Mouse (Mus musculus): ENCODE measurements around the gene Cacna2d2. TPM values are rescaled to one million over a fixed set of nuclear protein-coding genes. Genes with fewer than 3 reads are reported as not detected.
"Not testable (repeated sequence)": the region's sequence is repeated elsewhere in the genome, so short reads cannot be mapped to it uniquely, and the experiment has no call there.

Cacna2d2 gene
- polyA plus RNA-seq, 1 experiment from 2014 or later = 9.8 TPM

DNA sequence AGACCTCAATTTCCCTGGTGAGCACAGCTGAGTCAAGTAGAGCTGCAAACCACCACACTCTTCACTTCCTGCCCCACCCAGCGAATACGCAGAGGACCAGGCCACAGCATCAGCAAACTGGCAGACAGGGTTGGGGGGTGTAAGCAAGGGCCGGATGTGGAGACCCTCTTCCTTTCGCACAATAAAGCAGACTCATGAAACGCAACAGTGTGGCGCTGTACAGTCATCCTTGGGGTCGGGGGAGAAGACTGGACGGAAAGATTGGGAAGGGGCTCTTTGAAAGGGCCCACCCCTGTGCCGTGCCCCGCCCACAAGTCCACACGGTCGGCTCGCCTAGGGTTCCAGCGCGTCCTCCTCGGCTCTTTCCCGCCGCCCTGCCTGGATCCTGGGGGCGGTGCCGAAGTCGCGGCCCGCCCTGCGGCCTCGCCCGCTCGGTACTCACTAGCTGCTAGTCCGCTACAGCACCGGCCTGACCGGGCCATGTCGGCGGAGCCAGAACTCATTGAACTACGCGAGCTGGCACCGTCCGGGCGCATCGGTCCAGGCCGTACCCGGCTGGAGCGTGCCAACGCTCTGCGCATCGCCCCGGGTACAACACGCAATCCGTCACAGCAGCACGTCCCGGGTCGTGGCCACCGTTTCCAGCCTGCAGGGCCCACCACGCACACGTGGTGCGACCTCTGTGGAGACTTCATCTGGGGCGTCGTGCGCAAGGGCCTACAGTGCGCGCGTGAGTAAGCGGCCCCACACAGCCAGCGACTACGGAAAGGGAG lies 151.9 kb downstream of the Cacna2d2 start, which contains the start of gene Rassf1:
Gene Rassf1, plus strand, starts transcription at position 439 of the 773 bp plus-strand sequence.
- Histone ChIP-seq H3K4me2 (peak within 1 kb of the TSS; percentile 89), H3K27ac (replicated peaks) (0 out of 2 replicates have a peak within 1 kb of the TSS, but pooled peaks have one; percentile 38), H3K4me1 (peaks cover 61% of the 10 kb centered on the region), H3K4me3 (replicated peaks) (peak within 1 kb of the TSS; percentile 36), H3K9me3 (replicated peaks) (no peaks in the 10 kb centered on the region), H3K27me3 (replicated peaks) (peaks cover 50% of the 10 kb centered on the region), H3K36me3 (no peaks in the 10 kb centered on the region), H3K9ac (replicated peaks) (peak within 1 kb of the TSS; percentile 45)
- WGBS = 2% methylated on average over 63 of the region's 63 CpGs
- no peak for ATAC-seq (ENCODE audit: low FRiP score)

DNA sequence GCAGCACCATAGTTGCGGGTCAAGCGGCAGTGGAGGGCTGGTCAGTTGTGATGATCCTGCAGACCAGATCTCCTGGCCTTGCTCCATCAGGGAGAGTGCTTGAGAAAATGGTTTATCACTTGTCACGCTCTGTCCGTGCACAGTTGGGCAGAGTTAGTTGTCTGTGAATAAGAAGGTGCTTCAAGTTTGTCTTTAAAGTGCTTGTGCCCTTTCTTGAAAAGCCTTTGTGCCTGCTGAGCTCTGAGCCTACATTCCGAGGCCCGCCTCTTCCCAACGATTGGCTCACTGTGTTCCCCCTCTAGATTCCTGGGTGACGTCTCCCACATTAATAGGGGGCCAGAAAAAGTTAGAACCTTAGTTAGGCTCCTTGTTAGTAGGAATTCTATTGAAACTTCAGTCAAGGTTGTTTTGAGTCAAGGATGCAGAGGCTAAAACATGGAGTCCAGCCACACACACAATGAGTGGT lies 152.5 kb downstream of the Cacna2d2 start:
- ATAC-seq (ENCODE audit: low FRiP score) = no peak
- Histone ChIP-seq H3K4me1 (peaks cover 61% of the 10 kb centered on the region), H3K4me3 (replicated peaks) (peak overlapping the region; percentile 36), H3K36me3 (no peaks in the 10 kb centered on the region; the same call in 1 of the 2 replicates), H3K27me3 (replicated peaks) (peaks cover 50% of the 10 kb centered on the region), H3K4me2 (peak overlapping the region; percentile 89), H3K27ac (replicated peaks) (0 out of 2 replicates have a peak overlapping the region, but pooled peaks have one; percentile 38), H3K9ac (replicated peaks) (peak overlapping the region; percentile 45; the same call in 1 of the 2 replicates), H3K9me3 (replicated peaks) (no peaks in the 10 kb centered on the region)
- WGBS = 14% methylated on average over 8 of the region's 8 CpGs

DNA sequence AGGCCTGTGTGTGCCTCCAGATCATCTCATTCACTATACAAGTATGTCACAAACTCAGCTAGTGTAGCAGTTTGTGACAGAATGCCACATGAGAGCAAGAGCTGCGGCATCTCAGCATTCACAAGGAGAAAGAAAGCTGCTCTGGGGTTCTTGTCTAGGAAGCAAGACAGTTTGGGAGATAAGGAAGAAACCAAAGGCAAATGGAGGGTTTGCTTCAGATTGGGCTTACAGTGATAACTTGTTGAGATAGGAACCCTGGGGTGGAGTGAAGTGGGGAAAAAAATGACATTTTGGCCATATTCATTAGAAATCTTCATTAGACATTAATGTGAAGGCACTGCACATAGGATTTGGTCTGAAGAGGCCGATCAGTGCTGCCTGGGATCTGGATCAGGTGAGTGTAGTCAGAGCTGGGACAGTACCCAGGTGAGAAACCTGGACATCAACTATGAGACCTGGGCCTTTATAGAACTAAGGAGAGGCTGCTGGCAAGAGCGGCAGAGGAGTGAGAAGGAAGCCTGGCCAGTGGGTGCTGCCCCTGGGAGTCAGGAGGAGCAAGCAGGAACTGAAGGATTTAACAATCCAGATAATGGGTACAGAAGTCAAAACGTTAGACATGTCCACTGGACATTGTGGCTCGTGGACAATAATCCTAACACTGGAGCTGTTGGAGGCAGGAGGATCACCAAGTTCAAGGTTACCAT lies 153.4 kb downstream of the Cacna2d2 start:
- Histone ChIP-seq H3K9ac (replicated peaks) (no peak overlapping the region), H3K4me2 (peak overlapping the region; percentile 89), H3K9me3 (replicated peaks) (no peaks in the 10 kb centered on the region), H3K27me3 (replicated peaks) (peaks cover 50% of the 10 kb centered on the region), H3K27ac (replicated peaks) (no peak overlapping the region), H3K4me1 (peaks cover 58% of the 10 kb centered on the region), H3K4me3 (replicated peaks) (peak overlapping the region; percentile 82; the same call in 1 of the 2 replicates), H3K36me3 (peaks cover 9% of the 10 kb centered on the region)
- ATAC-seq (ENCODE audit: low FRiP score) = no peak
- 81% methylated on average over 5 of the region's 5 CpGs for WGBS

DNA sequence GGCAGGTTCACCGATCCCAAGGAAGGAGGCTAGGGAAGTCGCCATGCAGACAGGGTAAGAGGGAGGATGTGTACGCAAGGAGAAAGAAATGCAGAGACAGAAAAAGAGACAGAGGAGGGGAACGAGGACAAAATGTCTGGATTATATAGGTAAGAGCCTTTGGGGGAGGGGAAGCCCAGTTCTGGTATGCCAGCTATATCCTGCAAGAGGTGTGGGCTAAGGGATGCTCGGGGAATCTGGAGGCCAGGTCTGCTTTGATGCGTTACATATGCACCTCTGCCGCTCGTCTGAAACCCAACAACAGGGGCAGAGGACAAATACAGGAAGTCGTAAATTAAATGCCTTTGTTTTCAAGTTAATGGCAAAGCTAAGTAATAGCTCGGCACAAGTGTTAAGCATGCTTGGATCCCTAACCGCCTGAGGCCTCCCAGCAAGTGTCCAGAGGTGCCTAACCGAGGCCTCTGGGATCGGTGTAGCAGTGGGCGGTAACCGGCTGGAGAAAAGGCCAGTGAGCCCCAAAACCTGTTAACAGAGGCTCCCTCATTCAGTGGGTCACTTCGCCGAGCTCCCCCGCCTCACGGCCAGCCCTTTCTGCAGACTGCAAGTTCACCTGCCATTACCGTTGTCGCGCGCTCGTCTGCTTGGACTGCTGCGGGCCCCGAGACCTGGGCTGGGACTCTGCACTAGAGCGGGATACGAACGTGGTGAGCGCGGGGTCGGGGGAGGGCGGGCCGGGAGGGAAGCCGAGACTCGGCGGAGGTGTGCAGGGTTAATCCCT lies 154.3 kb downstream of the Cacna2d2 start:
- peak; percentile 73 for ATAC-seq (ENCODE audit: low FRiP score)
- peaks cover 58% of the 10 kb centered on the region for H3K4me1 ChIP-seq
- H3K27ac ChIP-seq (replicated peaks) = peak overlapping the region; percentile 92
- H3K9me3 ChIP-seq (replicated peaks) = no peaks in the 10 kb centered on the region
- peak overlapping the region; percentile 89 for H3K4me2 ChIP-seq
- peak overlapping the region; percentile 82 for H3K4me3 ChIP-seq (replicated peaks)
- H3K27me3 ChIP-seq (replicated peaks) = peaks cover 43% of the 10 kb centered on the region
- WGBS = 4% methylated on average over 37 of the region's 37 CpGs
- H3K9ac ChIP-seq (replicated peaks) = peak overlapping the region; percentile 72
- peaks cover 17% of the 10 kb centered on the region for H3K36me3 ChIP-seq

DNA sequence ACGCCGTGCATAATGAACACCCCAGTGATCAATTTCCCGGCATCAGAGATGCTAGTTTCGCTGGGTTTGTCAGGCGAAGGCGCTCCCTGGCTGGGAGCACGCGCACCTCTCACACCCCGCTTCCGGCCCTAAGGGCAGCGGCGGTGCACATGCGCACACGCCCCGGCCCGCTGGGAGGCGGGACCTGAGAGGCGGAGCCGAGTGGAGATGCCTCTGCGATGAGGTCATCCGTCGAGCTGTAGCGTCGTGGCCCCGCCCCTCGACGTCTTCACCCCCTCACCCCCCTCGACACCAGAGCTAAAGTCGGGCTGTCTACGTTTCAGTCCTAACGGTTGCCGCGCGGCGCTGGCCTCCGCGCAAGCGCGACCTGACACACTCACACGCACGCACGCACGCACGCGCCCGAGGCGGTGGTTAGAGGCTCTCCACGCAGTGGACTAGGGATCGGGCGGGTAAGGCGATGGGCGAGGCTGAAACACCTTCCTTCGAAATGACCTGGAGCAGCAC lies 155.0 kb downstream of the Cacna2d2 start:
- ATAC-seq (ENCODE audit: low FRiP score) = peak; percentile 93
- peaks cover 23% of the 10 kb centered on the region for H3K36me3 ChIP-seq
- under 1% methylated on average over 53 of the region's 53 CpGs for WGBS
- H3K4me3 ChIP-seq (replicated peaks) = peak overlapping the region; percentile 82
- peaks cover 36% of the 10 kb centered on the region for H3K27me3 ChIP-seq (replicated peaks)
- peak overlapping the region; percentile 92 for H3K27ac ChIP-seq (replicated peaks)
- peak overlapping the region; percentile 84 for H3K9ac ChIP-seq (replicated peaks)
- H3K9me3 ChIP-seq (replicated peaks) = no peaks in the 10 kb centered on the region
- H3K4me2 ChIP-seq = peak overlapping the region; percentile 89
- peaks cover 58% of the 10 kb centered on the region for H3K4me1 ChIP-seq

DNA sequence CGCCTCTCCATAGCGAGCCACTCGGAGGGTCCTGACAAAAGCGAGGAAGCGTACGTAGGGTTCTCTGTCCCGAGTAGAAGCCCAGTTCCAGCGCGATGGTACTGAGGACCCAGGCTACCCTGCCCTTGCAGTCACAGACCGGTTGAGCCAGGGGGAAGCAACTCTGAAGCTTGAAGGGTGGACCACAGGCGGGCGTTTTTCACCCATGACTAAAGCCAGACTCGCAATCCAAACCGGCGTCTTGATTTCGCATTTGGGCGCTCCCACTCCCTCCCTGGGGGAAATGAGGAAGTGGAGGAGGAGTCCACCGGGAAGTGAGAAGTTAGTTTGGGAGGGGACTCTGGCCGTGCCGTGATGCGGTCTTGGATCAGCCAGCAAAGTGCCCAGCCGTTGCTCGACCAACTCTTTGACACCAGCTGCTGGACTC lies 155.6 kb downstream of the Cacna2d2 start:
- 0% methylated on average over 23 of the region's 23 CpGs for WGBS
- peak overlapping the region; percentile 82 for H3K4me3 ChIP-seq (replicated peaks)
- H3K27me3 ChIP-seq (replicated peaks) = peaks cover 31% of the 10 kb centered on the region
- peaks cover 58% of the 10 kb centered on the region for H3K4me1 ChIP-seq
- H3K9me3 ChIP-seq (replicated peaks) = no peaks in the 10 kb centered on the region
- peak overlapping the region; percentile 92 for H3K27ac ChIP-seq (replicated peaks)
- H3K36me3 ChIP-seq = peaks cover 30% of the 10 kb centered on the region
- peak; percentile 16; the same call in 1 of the 2 replicates for ATAC-seq (ENCODE audit: low FRiP score)
- peak overlapping the region; percentile 84 for H3K9ac ChIP-seq (replicated peaks)
- H3K4me2 ChIP-seq = peak overlapping the region; percentile 89

DNA sequence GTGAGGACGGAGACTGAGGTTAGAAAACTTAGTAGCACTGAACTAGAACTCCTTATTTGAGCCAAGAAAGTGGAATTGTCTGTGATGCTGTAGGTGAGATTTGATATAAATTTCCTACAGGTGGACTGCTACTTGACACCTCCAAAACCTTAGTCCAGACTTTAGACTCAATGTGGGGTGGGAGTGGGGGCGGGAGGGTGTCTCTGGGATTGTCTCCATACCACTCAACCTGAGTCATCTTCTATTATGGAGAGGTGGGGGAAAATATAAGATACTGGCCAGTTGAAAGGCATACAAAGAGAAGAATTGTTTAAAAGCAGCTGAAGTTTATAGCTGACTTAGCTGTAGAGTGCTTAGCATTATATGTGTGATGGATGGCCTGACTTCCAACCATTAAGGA lies 156.3 kb downstream of the Cacna2d2 start:
- 54% methylated on average over 2 of the region's 2 CpGs for WGBS
- no peaks in the 10 kb centered on the region for H3K9me3 ChIP-seq (replicated peaks)

DNA sequence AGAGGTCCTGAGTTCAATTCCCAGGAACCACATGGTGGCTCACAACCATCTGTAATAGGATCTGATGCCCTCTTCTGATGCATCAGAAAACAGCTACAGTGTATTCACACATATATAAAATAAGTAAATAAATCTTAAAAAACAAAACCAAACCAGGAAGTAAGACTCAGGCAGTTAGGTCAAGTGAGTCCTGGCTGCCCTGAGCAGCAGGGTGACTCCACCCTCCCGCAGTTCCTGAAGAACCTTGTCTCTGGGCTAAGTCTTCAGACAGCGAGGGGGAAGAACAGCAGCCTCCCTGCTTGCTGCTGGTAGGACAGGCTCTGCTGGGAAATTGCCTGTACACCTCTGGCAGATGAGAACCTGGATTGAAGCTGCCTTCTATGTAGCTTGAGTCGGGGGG lies 156.9 kb downstream of the Cacna2d2 start:
- Histone ChIP-seq H3K4me1 (peaks cover 50% of the 10 kb centered on the region), H3K27ac (replicated peaks) (no peak overlapping the region), H3K9me3 (replicated peaks) (no peaks in the 10 kb centered on the region), H3K9ac (replicated peaks) (no peak overlapping the region), H3K36me3 (peaks cover 43% of the 10 kb centered on the region), H3K27me3 (replicated peaks) (peaks cover 18% of the 10 kb centered on the region), H3K4me2 (peak overlapping the region; percentile 89), H3K4me3 (replicated peaks) (peak overlapping the region; percentile 82; the same call in 1 of the 2 replicates)
- no peak for ATAC-seq (ENCODE audit: low FRiP score)
- WGBS = 76% methylated on average over 3 of the region's 3 CpGs

More for the DNA sequence above, 156.3 kb downstream of the Cacna2d2 start:
- Histone ChIP-seq H3K9ac (replicated peaks) (peak overlapping the region; percentile 84), H3K4me2 (peak overlapping the region; percentile 89), H3K27ac (replicated peaks) (peak overlapping the region; percentile 92; the same call in 1 of the 2 replicates), H3K4me1 (peaks cover 56% of the 10 kb centered on the region), H3K4me3 (replicated peaks) (peak overlapping the region; percentile 82), H3K27me3 (replicated peaks) (peaks cover 24% of the 10 kb centered on the region), H3K36me3 (peaks cover 37% of the 10 kb centered on the region)
- no peak for ATAC-seq (ENCODE audit: low FRiP score)

DNA sequence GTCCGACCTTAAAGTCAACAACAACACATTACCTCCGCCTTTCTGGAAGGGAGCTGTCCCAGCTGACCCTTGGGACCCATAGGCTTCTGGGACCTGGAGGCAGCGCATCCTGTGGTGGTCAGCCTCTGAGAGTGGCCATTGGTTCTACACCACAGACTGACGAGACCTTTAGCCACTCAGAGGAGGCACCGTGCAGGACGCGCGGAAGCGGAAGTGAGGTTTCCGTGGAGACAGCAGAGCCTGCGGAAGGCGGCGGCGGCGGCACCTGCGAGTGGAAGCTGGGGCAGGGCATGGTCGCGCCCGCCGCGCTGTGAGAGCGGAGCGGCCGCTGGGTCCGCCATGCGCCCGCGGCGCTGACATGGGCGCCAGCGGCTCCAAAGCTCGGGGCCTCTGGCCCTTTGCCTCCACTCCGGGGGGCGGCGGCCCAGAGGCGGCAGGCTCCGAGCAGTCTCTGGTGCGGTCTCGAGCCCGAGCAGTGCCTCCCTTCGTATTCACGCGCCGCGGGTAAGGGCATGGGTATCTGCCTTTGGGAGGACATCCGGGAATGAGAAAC lies 163.7 kb downstream of the Cacna2d2 start, which contains the start of gene Tusc2:
Gene Tusc2, plus strand, starts transcription at position 227 of the 553 bp plus-strand sequence.
- peak within 1 kb of the TSS; percentile 95 for H3K9ac ChIP-seq (replicated peaks)
- peak within 1 kb of the TSS; percentile 78 for H3K4me2 ChIP-seq
- no peaks in the 10 kb centered on the region for H3K9me3 ChIP-seq (replicated peaks)
- peak; percentile 93 for ATAC-seq (ENCODE audit: low FRiP score)
- H3K4me1 ChIP-seq = peaks cover 39% of the 10 kb centered on the region
- peaks cover 57% of the 10 kb centered on the region for H3K36me3 ChIP-seq
- peak within 1 kb of the TSS; percentile 73 for H3K27ac ChIP-seq (replicated peaks)
- WGBS = under 1% methylated on average over 45 of the region's 46 CpGs
- H3K27me3 ChIP-seq (replicated peaks) = no peaks in the 10 kb centered on the region
- H3K4me3 ChIP-seq (replicated peaks) = peak within 1 kb of the TSS; percentile 69

DNA sequence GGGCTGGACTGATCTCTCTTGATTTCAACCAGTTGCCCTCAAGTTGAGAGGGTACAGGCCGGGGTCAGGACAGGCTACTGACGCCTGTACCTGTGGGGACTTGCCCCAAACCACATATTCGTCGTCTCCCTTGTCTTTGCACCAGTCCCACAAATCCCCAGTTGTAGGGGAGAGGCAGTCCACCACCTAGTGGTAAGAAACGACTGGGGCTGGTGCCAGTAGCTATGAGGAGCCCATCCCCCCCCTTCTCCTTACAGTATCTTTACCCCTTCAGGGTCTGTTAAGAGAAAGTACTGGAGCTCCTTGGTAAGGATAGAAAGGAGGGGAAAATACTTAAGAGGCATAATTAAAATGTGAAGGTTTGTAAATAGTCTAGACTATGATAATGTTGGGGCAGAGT lies 166.1 kb downstream of the Cacna2d2 start:
- H3K4me2 ChIP-seq = peak overlapping the region; percentile 5; the same call in 1 of the 2 replicates

More for the DNA sequence above, 166.1 kb downstream of the Cacna2d2 start:
- not testable (repeated sequence) for ATAC-seq (ENCODE audit: low FRiP score); H3K9ac ChIP-seq (replicated peaks); H3K27ac ChIP-seq (replicated peaks); H3K4me3 ChIP-seq (replicated peaks); H3K9me3 ChIP-seq (replicated peaks); H3K27me3 ChIP-seq (replicated peaks)
- WGBS = 58% methylated on average over 5 of the region's 5 CpGs
- Histone ChIP-seq H3K36me3 (peaks cover 33% of the 10 kb centered on the region), H3K4me1 (peaks cover 53% of the 10 kb centered on the region)
